Mouse (Mus musculus) heart, adult 10 weeks (tissue): ENCODE data around the gene Zfp60. TPM values are rescaled to one million over a fixed set of nuclear protein-coding genes. Genes with fewer than 3 reads are reported as not detected.

Experiments
- polyA plus RNA-seq: library from polyadenylated mRNA; stranded (reverse); fragments of 350-450 nt; fragmentation: Illumina TruSeq; extraction: RNeasy Lipid Tissue Mini Kit (QIAGEN cat#74804); gene quantifications from one replicate; pipeline ENCODE4 v1.2.3, GENCODE M21; 2014; ENCODE audit warnings: low read depth, low replicate concordance

Zfp60 gene
- 5.9 TPM for polyA plus RNA-seq

DNA sequence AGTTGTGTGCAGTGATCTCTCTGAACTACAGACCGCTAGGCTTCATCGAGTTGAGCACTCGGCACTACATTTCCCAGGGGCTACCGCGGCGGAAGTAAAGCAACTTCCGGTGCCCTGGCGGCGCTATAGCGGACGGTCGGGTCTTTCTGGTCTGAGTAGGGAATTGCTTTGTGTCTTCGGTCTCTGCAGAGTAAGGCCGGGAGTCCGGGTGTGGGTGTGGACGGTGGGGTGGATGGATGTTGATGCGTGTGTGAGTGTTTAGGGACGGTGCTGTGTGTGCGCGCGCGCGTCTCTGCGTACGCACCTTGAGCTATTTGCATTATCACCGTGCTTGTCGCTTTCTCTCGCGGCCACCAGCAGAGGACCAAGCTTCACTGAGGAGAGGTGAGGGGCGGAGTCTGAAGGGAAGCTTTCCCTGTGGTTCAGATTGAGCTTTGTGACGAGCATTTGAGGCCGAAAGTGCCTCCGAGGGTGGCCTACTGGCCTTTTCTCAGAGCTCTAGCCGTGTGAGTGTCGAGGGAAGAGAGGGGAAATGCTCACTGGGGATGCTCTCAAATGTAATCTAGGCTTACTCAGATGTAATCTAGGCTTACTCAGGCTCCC, at the start of gene Zfp60:
Gene Zfp60, plus strand, starts transcription at position 109 of the 603 bp plus-strand sequence.

DNA sequence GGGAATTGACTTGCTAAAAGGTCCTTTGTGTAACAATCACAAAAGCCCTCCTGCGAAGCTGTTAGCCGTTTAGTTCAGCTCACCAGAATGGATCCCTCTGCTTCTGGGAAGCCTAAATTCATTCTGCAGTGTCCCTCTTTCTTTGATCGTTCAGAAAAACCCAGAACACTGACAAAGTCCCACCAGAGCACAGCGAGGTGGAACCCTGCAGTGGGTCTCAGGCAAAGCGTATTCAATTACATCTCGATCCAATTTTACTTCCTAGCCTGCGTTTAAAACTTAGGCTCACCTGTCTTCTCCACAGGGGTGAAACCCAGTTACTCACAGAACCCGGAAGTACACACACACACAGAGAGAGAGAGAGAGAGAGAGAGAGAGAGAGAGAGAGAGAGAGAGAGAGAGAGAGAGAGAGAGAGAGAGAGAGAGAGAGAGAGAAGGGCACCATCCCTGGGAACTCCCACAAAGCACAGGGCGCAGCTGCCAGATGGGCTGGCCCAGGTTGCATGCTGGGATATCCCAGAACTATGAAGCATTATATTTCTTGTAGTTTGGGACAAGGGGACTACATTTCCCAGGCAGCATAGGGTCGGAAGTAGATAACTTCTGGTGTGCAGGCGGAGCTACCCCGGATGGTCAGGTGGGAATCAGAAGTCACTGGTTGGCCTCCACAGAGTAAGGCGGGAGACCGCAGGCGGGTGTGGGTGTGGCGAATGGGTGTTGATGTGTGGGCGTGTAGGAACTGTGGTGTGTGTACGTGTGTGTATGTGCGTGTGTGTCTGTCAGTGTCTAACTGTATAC, 42.2 kb upstream of the Zfp60 start, which contains the start of gene Zfp607b:
Gene Zfp607b, plus strand, starts transcription at position 526 of the 798 bp plus-strand sequence.

Other genes with a start within 250 kb of the Zfp60 start
- 13.5 TPM for gene Sertad1, start 244.5 kb upstream of the Zfp60 start, polyA plus RNA-seq
- 0.76 TPM for gene Prx, start 232.1 kb upstream of the Zfp60 start, polyA plus RNA-seq
- not detected for gene Hipk4, start 208.1 kb upstream of the Zfp60 start, polyA plus RNA-seq
- gene Pld3, start 178.2 kb upstream of the Zfp60 start, polyA plus RNA-seq = 25.0 TPM
- 54.0 TPM for gene 2310022A10Rik, start 178.2 kb upstream of the Zfp60 start, polyA plus RNA-seq
- gene Akt2, start 139.8 kb upstream of the Zfp60 start, polyA plus RNA-seq = 171 TPM
- gene Ttc9b, start 77.5 kb upstream of the Zfp60 start, polyA plus RNA-seq = not detected
- 13.2 TPM for gene Map3k10, start 56.8 kb upstream of the Zfp60 start, polyA plus RNA-seq
- gene Zfp607b, start 42.0 kb upstream of the Zfp60 start, polyA plus RNA-seq = 1.4 TPM
- gene Zfp626, start 75.8 kb downstream of the Zfp60 start, polyA plus RNA-seq = 4.1 TPM
- gene Zfp59, start 107.2 kb downstream of the Zfp60 start, polyA plus RNA-seq = 2.9 TPM
- 2.1 TPM for gene Zfp607a, start 126.1 kb downstream of the Zfp60 start, polyA plus RNA-seq
- gene Zfp974, start 198.1 kb downstream of the Zfp60 start, polyA plus RNA-seq = 4.4 TPM
- 5.7 TPM for gene Zfp780b, start 247.8 kb downstream of the Zfp60 start, polyA plus RNA-seq